11 mouse cellular contexts compared by ENCODE assay signal in genomic region chr7:28583570-28584344, GRCm38 (mm10). TPM values are rescaled to one million over a fixed set of nuclear protein-coding genes. Genes with fewer than 3 reads are reported as not detected.
DNase-seq lines count a peak whose midpoint lies in the region; ATAC-seq lines count a peak whose summit lies in the region.
"Had no signal": no experiment of that assay in that cellular context is flagged by ENCODE, and none has a peak within 500 bp of the region (broad histone marks: within the 10 kb centered on the region; RNA-seq: fewer than 3 reads in every experiment).

No protein-coding gene starts in this region.

- H3K4me3 ChIP-seq in kidney, embryonic 15.5 days (replicated peaks): no peak overlapping the region
- no peak overlapping the region for H3K4me3 ChIP-seq in intestine, embryonic 15.5 days (replicated peaks)

- no peak overlapping the region for H3K9ac ChIP-seq in kidney, embryonic 15.5 days
- H3K9ac ChIP-seq in intestine, embryonic 15.5 days: no peak overlapping the region

- H3K36me3 ChIP-seq in kidney, embryonic 15.5 days: 0 out of 2 replicates have a peak, but pooled peaks cover 9% of the 10 kb centered on the region
- 0 out of 2 replicates have a peak, but pooled peaks cover 6% of the 10 kb centered on the region for H3K36me3 ChIP-seq in intestine, embryonic 15.5 days

- 65% methylated on average over 8 of the region's 8 CpGs for WGBS in kidney, embryonic 15.5 days
- 60% methylated on average over 8 of the region's 8 CpGs for WGBS in intestine, embryonic 15.5 days

- ATAC-seq in kidney, embryonic 15.5 days (replicated peaks; ENCODE audit: low FRiP score): no peak
- peak; percentile 84 for ATAC-seq in intestine, embryonic 15.5 days
- ATAC-seq in megakaryocyte progenitor cell, adult 5-6 weeks (replicated peaks; ENCODE audit: poor library complexity): peak; percentile 16; the same call in 1 of the 2 replicates
- no peak for ATAC-seq in CD4-positive, CD25-positive, alpha-beta regulatory T cell, adult 4 months

- no peak for DNase-seq in kidney, postnatal 10 days
- DNase-seq in c-Kit-negative CD71-positive TER-119-positive erythroid progenitor cells, embryonic 14.5 days (ENCODE audit: low read depth, low spot score): peak; percentile 59
- DNase-seq in thymus, postnatal 25 days: no peak
- no peak for DNase-seq in kidney, adult 11 months

- H3K27me3 ChIP-seq in kidney, embryonic 15.5 days: no peaks in the 10 kb centered on the region
- no peaks in the 10 kb centered on the region for H3K27me3 ChIP-seq in intestine, embryonic 15.5 days (replicated peaks)

- H3K4me1 ChIP-seq in kidney, embryonic 15.5 days: peaks cover 87% of the 10 kb centered on the region
- H3K4me1 ChIP-seq in intestine, embryonic 15.5 days (replicated peaks): peaks cover 85% of the 10 kb centered on the region

- no peaks in the 10 kb centered on the region for H3K9me3 ChIP-seq in kidney, embryonic 15.5 days (replicated peaks)
- no peaks in the 10 kb centered on the region for H3K9me3 ChIP-seq in intestine, embryonic 15.5 days

- H3K4me2 ChIP-seq in kidney, embryonic 15.5 days: no peak overlapping the region
- peak overlapping the region; percentile 39 for H3K4me2 ChIP-seq in intestine, embryonic 15.5 days (replicated peaks)

- H3K27ac ChIP-seq in kidney, embryonic 15.5 days: peak overlapping the region; percentile 9
- peak overlapping the region; percentile 67 for H3K27ac ChIP-seq in intestine, embryonic 15.5 days

RNA-seq across cellular contexts. Expression of gene Samd4b, which starts 14.2 kb away (rescaled TPM):
- polyA plus RNA-seq in kidney, embryonic 15.5 days (2015; fragmentation: Nextera tagmentation; extraction: Ambion mirVana): 28.8 and 33.6 TPM in 2 replicates
- 18.9 and 19.5 TPM in 2 replicates for polyA plus RNA-seq in intestine, embryonic 15.5 days (2015; fragmentation: Nextera tagmentation; extraction: Ambion mirVana)
- total RNA-seq in megakaryocyte progenitor cell, adult 5-6 weeks (2015): 20.7 TPM in 2 replicates
- total RNA-seq in megakaryocyte progenitor cell, adult 5-6 weeks (2017): 2.7 and 4.3 TPM in 2 replicates
- polyA plus RNA-seq in CD4-positive, CD25-positive, alpha-beta regulatory T cell, adult 4 months (2017; shearing (Covaris generic)): 1 to 10 TPM; 7.4 to 7.5 TPM

RNA-seq across cellular contexts. Expression of gene Pak4, which starts 14.2 kb away (rescaled TPM):
- 63.9 and 72.1 TPM in 2 replicates for polyA plus RNA-seq in kidney, embryonic 15.5 days (2015; fragmentation: Nextera tagmentation; extraction: Ambion mirVana)
- polyA plus RNA-seq in intestine, embryonic 15.5 days (2015; fragmentation: Nextera tagmentation; extraction: Ambion mirVana): 51.7 and 53.1 TPM in 2 replicates
- 5.6 and 6.4 TPM in 2 replicates for total RNA-seq in megakaryocyte progenitor cell, adult 5-6 weeks (2015)
- total RNA-seq in megakaryocyte progenitor cell, adult 5-6 weeks (2017): 3.3 and 3.9 TPM in 2 replicates
- 1 to 10 TPM; 1.9 to 2.1 TPM for polyA plus RNA-seq in CD4-positive, CD25-positive, alpha-beta regulatory T cell, adult 4 months (2017; shearing (Covaris generic))

RNA-seq across cellular contexts. Expression of gene Nccrp1, which starts 36.7 kb away (rescaled TPM):
- 0.14 TPM in 1 of 2 replicates, not detected in the other for polyA plus RNA-seq in kidney, embryonic 15.5 days (2015; fragmentation: Nextera tagmentation; extraction: Ambion mirVana)
- polyA plus RNA-seq in intestine, embryonic 15.5 days (2015; fragmentation: Nextera tagmentation; extraction: Ambion mirVana): not detected in 2 replicates
- total RNA-seq in megakaryocyte progenitor cell, adult 5-6 weeks (2015): not detected in 2 replicates
- total RNA-seq in megakaryocyte progenitor cell, adult 5-6 weeks (2017): not detected in 2 replicates
- not detected for polyA plus RNA-seq in CD4-positive, CD25-positive, alpha-beta regulatory T cell, adult 4 months (2017; shearing (Covaris generic))
- polyA plus RNA-seq: heart, embryonic 16.5 days had no signal

RNA-seq across cellular contexts. Expression of gene Sycn, which starts 43.1 kb away (rescaled TPM):
- polyA plus RNA-seq in kidney, embryonic 15.5 days (2015; fragmentation: Nextera tagmentation; extraction: Ambion mirVana): not detected in 2 replicates
- 33.3 and 122 TPM in 2 replicates for polyA plus RNA-seq in intestine, embryonic 15.5 days (2015; fragmentation: Nextera tagmentation; extraction: Ambion mirVana)
- not detected in 2 replicates for total RNA-seq in megakaryocyte progenitor cell, adult 5-6 weeks (2015)
- not detected in 2 replicates for total RNA-seq in megakaryocyte progenitor cell, adult 5-6 weeks (2017)
- polyA plus RNA-seq in CD4-positive, CD25-positive, alpha-beta regulatory T cell, adult 4 months (2017; shearing (Covaris generic)): not detected
- total RNA-seq: left cerebral cortex, postnatal 36 days; neutrophil, adult 5-6 weeks had no signal
- polyA plus RNA-seq: heart, embryonic 16.5 days had no signal

RNA-seq across cellular contexts. Expression of gene Acp7, which starts 47.4 kb away (rescaled TPM):
- not detected in 2 replicates for polyA plus RNA-seq in kidney, embryonic 15.5 days (2015; fragmentation: Nextera tagmentation; extraction: Ambion mirVana)
- polyA plus RNA-seq in intestine, embryonic 15.5 days (2015; fragmentation: Nextera tagmentation; extraction: Ambion mirVana): 0.06 TPM in 1 of 2 replicates, not detected in the other
- total RNA-seq in megakaryocyte progenitor cell, adult 5-6 weeks (2015): not detected in 2 replicates
- not detected in 2 replicates for total RNA-seq in megakaryocyte progenitor cell, adult 5-6 weeks (2017)
- polyA plus RNA-seq in CD4-positive, CD25-positive, alpha-beta regulatory T cell, adult 4 months (2017; shearing (Covaris generic)): not detected
- total RNA-seq: neutrophil, adult 5-6 weeks had no signal
- polyA plus RNA-seq: heart, embryonic 16.5 days had no signal

Comparison
In these comparisons a context has a peak if more than half of its experiments do, and no peak if none do; other contexts are left out.
1. ATAC-seq: peak in intestine, embryonic 15.5 days (single experiment) and megakaryocyte progenitor cell, adult 5-6 weeks (single experiment); none in kidney, embryonic 15.5 days (single experiment) and CD4-positive, CD25-positive, alpha-beta regulatory T cell, adult 4 months (single experiment).
2. RNA of gene Pak4, which starts 14.2 kb away (polyA plus RNA-seq): 63.9 to 72.1 TPM in kidney, embryonic 15.5 days and 51.7 to 53.1 TPM in intestine, embryonic 15.5 days; 1.9 to 2.1 TPM in CD4-positive, CD25-positive, alpha-beta regulatory T cell, adult 4 months; every median in the first group is over 10 times any median in the second.